8 mouse cellular contexts compared by ENCODE assay signal in genomic region chr15:80082661-80083275, GRCm38 (mm10). TPM values are rescaled to one million over a fixed set of nuclear protein-coding genes. Genes with fewer than 3 reads are reported as not detected.
DNase-seq lines count a peak whose midpoint lies in the region; ATAC-seq and TF ChIP-seq lines count a peak whose summit lies in the region.

No protein-coding gene starts in this region.

- peaks cover 3% of the 10 kb centered on the region; the same call in 1 of the 2 replicates for H3K4me1 ChIP-seq in spleen, adult 2 months (ENCODE audit: control insufficient read depth, insufficient read depth, insufficient read length)
- peaks cover 22% of the 10 kb centered on the region for H3K4me1 ChIP-seq in intestine, embryonic 16.5 days (ENCODE audit: control insufficient read depth, insufficient read depth, low read length)
- H3K4me1 ChIP-seq in olfactory bulb, adult 2 months (ENCODE audit: control insufficient read depth, insufficient read depth, low read length): peaks cover 7% of the 10 kb centered on the region

- DNase-seq in CD4-positive, CD25-positive, alpha-beta regulatory T cell, adult 2 months (ENCODE audit: low read depth, low spot score): peak; percentile 58
- no peak for DNase-seq in spleen, adult 2 months (ENCODE audit: low read depth in 1 of 2, low spot score in 2 of 2)
- DNase-seq in spleen, postnatal 4 days (ENCODE audit: low spot score in 2 of 2): no peak
- no peak for DNase-seq in gastrocnemius, postnatal 36 days
- no peak for DNase-seq in yolk sac, embryonic 10.5 days (ENCODE audit: low spot score)

- intact Hi-C loops in gastrocnemius, postnatal 36 days (cut with DNase I): no loop called here

- peak overlapping the region; percentile 76 for H3K4me2 ChIP-seq in intestine, embryonic 16.5 days (ENCODE audit: low read depth, low read length)

- peak overlapping the region; percentile 71 for H3K27ac ChIP-seq in spleen, adult 2 months (ENCODE audit: insufficient read depth, low read length)
- H3K27ac ChIP-seq in intestine, embryonic 16.5 days (ENCODE audit: low read length): peak overlapping the region; percentile 91
- H3K27ac ChIP-seq in olfactory bulb, adult 2 months (ENCODE audit: insufficient read depth, low read depth, low read length): peak overlapping the region; percentile 18

- H3K4me3 ChIP-seq in spleen, adult 2 months (ENCODE audit: extremely low read depth, insufficient read depth, insufficient read length): peak overlapping the region; percentile 68
- peak overlapping the region; percentile 89 for H3K4me3 ChIP-seq in intestine, embryonic 16.5 days (ENCODE audit: low read length)
- H3K4me3 ChIP-seq in olfactory bulb, adult 2 months (ENCODE audit: insufficient read depth, low read depth, low read length): peak overlapping the region; percentile 52

- ATAC-seq in CD4-positive, CD25-positive, alpha-beta regulatory T cell, adult 4 months: no peak
- peak; percentile 45 for ATAC-seq in intestine, embryonic 16.5 days

- H3K9ac ChIP-seq in intestine, embryonic 16.5 days (ENCODE audit: low read depth, low read length): peak overlapping the region; percentile 97

- under 1% methylated on average over 21 of the region's 21 CpGs for whole genome bisulfite sequencing in spleen, adult 2 months
- under 1% methylated on average over 21 of the region's 21 CpGs for WGBS in intestine, embryonic 16.5 days
- WGBS in olfactory bulb, adult 2 months: under 1% methylated on average over 21 of the region's 21 CpGs

- peaks cover 3% of the 10 kb centered on the region for H3K9me3 ChIP-seq in intestine, embryonic 16.5 days (ENCODE audit: control insufficient read depth, low read length)

- no peaks in the 10 kb centered on the region for H3K27me3 ChIP-seq in spleen, adult 2 months (ENCODE audit: control insufficient read depth, insufficient read depth, low read length)
- H3K27me3 ChIP-seq in intestine, embryonic 16.5 days (replicated peaks; ENCODE audit: control insufficient read depth, insufficient read depth, low read length): no peaks in the 10 kb centered on the region

- no peak for TF ChIP-seq POLR2A in spleen, adult 2 months (IDR thresholded peaks at IDR 0.05; ENCODE audit: low read depth, low read length)
- no peak for TF ChIP-seq POLR2A in olfactory bulb, adult 2 months (IDR thresholded peaks at IDR 0.05; ENCODE audit: insufficient read depth, low read depth, low read length)

- TF ChIP-seq CTCF in spleen, adult 2 months (IDR thresholded peaks at IDR 0.05; ENCODE audit: extremely low read depth, insufficient read depth, insufficient read length, insufficient replicate concordance): no peak
- no peak for TF ChIP-seq CTCF in olfactory bulb, adult 2 months (IDR thresholded peaks at IDR 0.05; ENCODE audit: insufficient read depth, low read depth, low read length)

- H3K36me3 ChIP-seq in spleen, adult 2 months (ENCODE audit: control insufficient read depth, insufficient read depth, low read length): peaks cover 35% of the 10 kb centered on the region
- H3K36me3 ChIP-seq in intestine, embryonic 16.5 days (ENCODE audit: control insufficient read depth, insufficient read depth, low read length): peaks cover 18% of the 10 kb centered on the region

RNA-seq across cellular contexts. Expression of gene Syngr1, which starts 8.4 kb away (rescaled TPM):
- under 1 TPM; 0.86 to 0.94 TPM for polyA plus RNA-seq in CD4-positive, CD25-positive, alpha-beta regulatory T cell, adult 4 months (2017; shearing (Covaris generic))
- polyA plus RNA-seq in spleen, adult 2 months (2012; rRNA removed): 9.9 and 13.5 TPM in 2 replicates
- 15.2 and 16.0 TPM in 2 replicates for polyA plus RNA-seq in intestine, embryonic 16.5 days (2015; fragmentation: Nextera tagmentation; extraction: Ambion mirVana)
- polyA plus RNA-seq in olfactory bulb, adult 2 months (2012; ENCODE audit: insufficient read depth, insufficient read length, low replicate concordance, missing spikeins): 72.7 TPM in 1 of 2 replicates, not detected in the other
- 10 to 100 TPM; 36.2 to 42.2 TPM for total RNA-seq in gastrocnemius, postnatal 36 days (2021)

RNA-seq across cellular contexts. Expression of gene Rpl3, which starts 8.9 kb away (rescaled TPM):
- 1,000 to 10,000 TPM; 3,782 to 4,433 TPM for polyA plus RNA-seq in CD4-positive, CD25-positive, alpha-beta regulatory T cell, adult 4 months (2017; shearing (Covaris generic))
- polyA plus RNA-seq in spleen, adult 2 months (2012; rRNA removed): 550 and 833 TPM in 2 replicates
- 1,018 and 1,133 TPM in 2 replicates for polyA plus RNA-seq in intestine, embryonic 16.5 days (2015; fragmentation: Nextera tagmentation; extraction: Ambion mirVana)
- polyA plus RNA-seq in olfactory bulb, adult 2 months (2012; ENCODE audit: insufficient read depth, insufficient read length, low replicate concordance, missing spikeins): 3,528 TPM in 1 of 2 replicates, not detected in the other
- total RNA-seq in gastrocnemius, postnatal 36 days (2021): 10 to 100 TPM; 43.5 to 51.8 TPM

RNA-seq across cellular contexts. Expression of gene Tab1, which starts 50.2 kb away (rescaled TPM):
- 10 to 100 TPM; 12.0 to 39.6 TPM for polyA plus RNA-seq in CD4-positive, CD25-positive, alpha-beta regulatory T cell, adult 4 months (2017; shearing (Covaris generic))
- polyA plus RNA-seq in spleen, adult 2 months (2012; rRNA removed): 16.1 and 21.4 TPM in 2 replicates
- polyA plus RNA-seq in intestine, embryonic 16.5 days (2015; fragmentation: Nextera tagmentation; extraction: Ambion mirVana): 28.2 and 29.6 TPM in 2 replicates
- not detected in 2 replicates for polyA plus RNA-seq in olfactory bulb, adult 2 months (2012; ENCODE audit: insufficient read depth, insufficient read length, low replicate concordance, missing spikeins)
- 10 to 100 TPM; 11.9 to 16.4 TPM for total RNA-seq in gastrocnemius, postnatal 36 days (2021)

Comparison
In these comparisons a context has a peak if more than half of its experiments do, and no peak if none do; other contexts are left out.
1. H3K27ac ChIP-seq: peak in every context shown above with its lines; median percentile 91 in intestine, embryonic 16.5 days; 71 in spleen, adult 2 months; 18 in olfactory bulb, adult 2 months.